Mouse (Mus musculus): ENCODE measurements around the gene Pip5k1b. TPM values are rescaled to one million over a fixed set of nuclear protein-coding genes. Genes with fewer than 3 reads are reported as not detected.

The Pip5k1b gene
- polyA plus RNA-seq, 1 experiment from 2014 or later = 1.6 TPM

- no peak for DNase-seq (ENCODE audit: low spot score)
These were observed 211.2 kb downstream of the Pip5k1b start for GRCm38 (mm10) chr19:24344501-24344900.

GRCm38 (mm10) chr19:24342786-24343185 is 212.9 kb downstream of the Pip5k1b start:
- no peak overlapping the region for H3K27ac ChIP-seq (replicated peaks; ENCODE audit: low read depth, low read length)
- 86% methylated on average over 5 of the region's 5 CpGs for WGBS
- no peaks in the 10 kb centered on the region for H3K36me3 ChIP-seq (replicated peaks; ENCODE audit: control insufficient read depth, insufficient read depth, low read depth, low read length)
- H3K9me3 ChIP-seq (replicated peaks; ENCODE audit: control insufficient read depth, low read length) = no peaks in the 10 kb centered on the region
- H3K4me2 ChIP-seq (ENCODE audit: low read depth, low read length) = no peak overlapping the region
- no peaks in the 10 kb centered on the region for H3K4me1 ChIP-seq (ENCODE audit: control insufficient read depth, insufficient read depth, low read length)
- no peak overlapping the region for H3K4me3 ChIP-seq (ENCODE audit: low read depth, low read length)
- no peak for DNase-seq (ENCODE audit: low spot score)
- ATAC-seq (replicated peaks; ENCODE audit: insufficient number of reproducible peaks, low FRiP score, low TSS enrichment, low read depth) = no peak
- no peak overlapping the region for H3K9ac ChIP-seq (replicated peaks; ENCODE audit: low read length)
- H3K27me3 ChIP-seq (ENCODE audit: control insufficient read depth, insufficient read depth, low read length) = no peaks in the 10 kb centered on the region

More at GRCm38 (mm10) chr19:24344501-24344900, 211.2 kb downstream of the Pip5k1b start:
- H3K4me2 ChIP-seq (ENCODE audit: low read depth, low read length) = no peak overlapping the region
- no peak overlapping the region for H3K27ac ChIP-seq (replicated peaks; ENCODE audit: low read depth, low read length)
- no peaks in the 10 kb centered on the region for H3K4me1 ChIP-seq (ENCODE audit: control insufficient read depth, insufficient read depth, low read length)
- H3K36me3 ChIP-seq (replicated peaks; ENCODE audit: control insufficient read depth, insufficient read depth, low read depth, low read length) = no peaks in the 10 kb centered on the region
- ATAC-seq (replicated peaks; ENCODE audit: insufficient number of reproducible peaks, low FRiP score, low TSS enrichment, low read depth) = no peak
- H3K4me3 ChIP-seq (ENCODE audit: low read depth, low read length) = no peak overlapping the region
- H3K9ac ChIP-seq (replicated peaks; ENCODE audit: low read length) = no peak overlapping the region
- H3K27me3 ChIP-seq (ENCODE audit: control insufficient read depth, insufficient read depth, low read length) = no peaks in the 10 kb centered on the region
- 88% methylated on average over 8 of the region's 8 CpGs for WGBS
- H3K9me3 ChIP-seq (replicated peaks; ENCODE audit: control insufficient read depth, low read length) = no peaks in the 10 kb centered on the region

- DNase-seq (ENCODE audit: low spot score) (no peak), ATAC-seq (replicated peaks; ENCODE audit: insufficient number of reproducible peaks, low FRiP score, low TSS enrichment, low read depth) (no peak)
- no peaks in the 10 kb centered on the region for H3K9me3 ChIP-seq (replicated peaks; ENCODE audit: control insufficient read depth, low read length)
- H3K4me3 ChIP-seq (ENCODE audit: low read depth, low read length) = no peak overlapping the region
- H3K4me1 ChIP-seq (ENCODE audit: control insufficient read depth, insufficient read depth, low read length) = no peaks in the 10 kb centered on the region
- H3K27me3 ChIP-seq (ENCODE audit: control insufficient read depth, insufficient read depth, low read length) = no peaks in the 10 kb centered on the region
- no peak overlapping the region for H3K4me2 ChIP-seq (ENCODE audit: low read depth, low read length)
- no peak overlapping the region for H3K9ac ChIP-seq (replicated peaks; ENCODE audit: low read length)
- 69% methylated on average over 12 of the region's 12 CpGs for WGBS
- H3K27ac ChIP-seq (replicated peaks; ENCODE audit: low read depth, low read length) = no peak overlapping the region
- H3K36me3 ChIP-seq (replicated peaks; ENCODE audit: control insufficient read depth, insufficient read depth, low read depth, low read length) = no peaks in the 10 kb centered on the region
These were observed 219.1 kb downstream of the Pip5k1b start for GRCm38 (mm10) chr19:24336370-24337076.

DNA sequence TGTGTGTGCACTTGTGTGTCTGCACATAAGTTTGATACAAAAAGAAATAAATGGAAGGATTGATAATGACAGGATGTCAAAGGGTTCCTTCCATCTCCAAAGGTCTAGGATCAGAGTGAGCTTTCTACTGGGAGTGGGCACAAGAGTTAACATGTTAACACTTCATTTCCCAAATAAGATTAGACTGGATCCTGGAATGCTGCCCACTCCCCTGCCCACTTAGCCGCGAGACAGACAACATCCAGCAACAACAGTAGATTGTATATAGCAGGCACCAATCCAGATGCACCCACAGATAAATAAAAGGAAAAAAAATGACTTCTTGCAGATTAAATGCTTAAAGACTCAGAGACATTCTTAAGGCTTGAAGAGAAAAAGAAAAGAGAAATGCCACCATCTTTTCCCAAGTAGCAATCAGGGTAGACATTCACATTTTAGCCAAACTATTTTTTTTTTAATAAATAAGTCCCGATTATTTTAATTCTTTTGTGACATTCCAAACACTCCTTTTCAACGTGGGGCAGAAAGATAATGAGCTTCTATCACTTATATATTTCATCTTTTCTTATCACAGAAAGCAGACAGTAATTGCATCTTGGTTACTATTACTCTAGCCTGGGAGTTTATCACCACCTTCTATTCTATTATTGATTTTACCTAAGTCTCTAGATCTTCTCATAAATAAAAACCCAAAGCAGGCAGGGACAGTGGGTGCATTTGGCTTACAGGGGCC is 219.9 kb downstream of the Pip5k1b start:
- no peaks in the 10 kb centered on the region for H3K36me3 ChIP-seq (replicated peaks; ENCODE audit: control insufficient read depth, insufficient read depth, low read depth, low read length)
- no peaks in the 10 kb centered on the region for H3K4me1 ChIP-seq (ENCODE audit: control insufficient read depth, insufficient read depth, low read length)
- H3K9me3 ChIP-seq (replicated peaks; ENCODE audit: control insufficient read depth, low read length) = no peaks in the 10 kb centered on the region
- no peak overlapping the region for H3K4me2 ChIP-seq (ENCODE audit: low read depth, low read length)
- ATAC-seq (replicated peaks; ENCODE audit: insufficient number of reproducible peaks, low FRiP score, low TSS enrichment, low read depth) = no peak
- no peak for DNase-seq (ENCODE audit: low spot score)
- H3K4me3 ChIP-seq (ENCODE audit: low read depth, low read length) = no peak overlapping the region
- H3K27ac ChIP-seq (replicated peaks; ENCODE audit: low read depth, low read length) = no peak overlapping the region
- 82% methylated on average over 4 of the region's 4 CpGs for WGBS
- H3K9ac ChIP-seq (replicated peaks; ENCODE audit: low read length) = no peak overlapping the region
- no peaks in the 10 kb centered on the region for H3K27me3 ChIP-seq (ENCODE audit: control insufficient read depth, insufficient read depth, low read length)

DNA sequence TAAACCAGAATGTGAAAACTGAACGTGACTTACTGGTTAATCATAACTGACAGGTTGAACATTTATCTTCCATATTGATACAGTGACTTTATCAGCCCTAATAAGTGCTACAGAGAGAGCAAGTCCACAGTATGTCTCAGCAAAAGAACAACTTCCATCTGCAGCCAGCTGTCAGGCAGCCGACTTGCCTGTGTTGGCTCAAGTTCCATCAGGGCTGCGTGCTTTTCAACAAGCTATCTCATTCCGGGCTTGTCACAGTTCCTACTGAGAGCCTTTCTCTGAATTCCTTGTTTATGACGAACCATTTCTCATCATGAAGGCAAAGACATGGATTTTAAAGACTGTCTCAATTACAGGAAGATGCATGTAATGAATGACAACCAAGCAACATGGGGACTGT is 222.7 kb downstream of the Pip5k1b start:
- no peaks in the 10 kb centered on the region for H3K36me3 ChIP-seq (replicated peaks; ENCODE audit: control insufficient read depth, insufficient read depth, low read depth, low read length)
- no peaks in the 10 kb centered on the region for H3K27me3 ChIP-seq (ENCODE audit: control insufficient read depth, insufficient read depth, low read length)
- H3K27ac ChIP-seq (replicated peaks; ENCODE audit: low read depth, low read length) = no peak overlapping the region
- no peak overlapping the region for H3K4me3 ChIP-seq (ENCODE audit: low read depth, low read length)
- H3K4me1 ChIP-seq (ENCODE audit: control insufficient read depth, insufficient read depth, low read length) = no peaks in the 10 kb centered on the region
- no peak for ATAC-seq (replicated peaks; ENCODE audit: insufficient number of reproducible peaks, low FRiP score, low TSS enrichment, low read depth)
- whole genome bisulfite sequencing = 66% methylated on average over 5 of the region's 5 CpGs
- no peaks in the 10 kb centered on the region for H3K9me3 ChIP-seq (replicated peaks; ENCODE audit: control insufficient read depth, low read length)
- no peak overlapping the region for H3K4me2 ChIP-seq (ENCODE audit: low read depth, low read length)
- no peak overlapping the region for H3K9ac ChIP-seq (replicated peaks; ENCODE audit: low read length)
- no peak for DNase-seq (ENCODE audit: low spot score)

GRCm38 (mm10) chr19:24331274-24331673 is 224.4 kb downstream of the Pip5k1b start:
- no peak overlapping the region for H3K9ac ChIP-seq (replicated peaks; ENCODE audit: low read length)
- ATAC-seq (replicated peaks; ENCODE audit: insufficient number of reproducible peaks, low FRiP score, low TSS enrichment, low read depth) (no peak), DNase-seq (ENCODE audit: low spot score) (no peak)
- no peaks in the 10 kb centered on the region for H3K4me1 ChIP-seq (ENCODE audit: control insufficient read depth, insufficient read depth, low read length)
- H3K27me3 ChIP-seq (ENCODE audit: control insufficient read depth, insufficient read depth, low read length) = no peaks in the 10 kb centered on the region
- no peak overlapping the region for H3K4me2 ChIP-seq (ENCODE audit: low read depth, low read length)
- H3K36me3 ChIP-seq (replicated peaks; ENCODE audit: control insufficient read depth, insufficient read depth, low read depth, low read length) = no peaks in the 10 kb centered on the region
- WGBS = 89% methylated on average over 2 of the region's 2 CpGs
- H3K27ac ChIP-seq (replicated peaks; ENCODE audit: low read depth, low read length) = no peak overlapping the region
- no peaks in the 10 kb centered on the region for H3K9me3 ChIP-seq (replicated peaks; ENCODE audit: control insufficient read depth, low read length)
- no peak overlapping the region for H3K4me3 ChIP-seq (ENCODE audit: low read depth, low read length)

GRCm38 (mm10) chr19:24330366-24330765 is 225.3 kb downstream of the Pip5k1b start:
- no peaks in the 10 kb centered on the region for H3K27me3 ChIP-seq (ENCODE audit: control insufficient read depth, insufficient read depth, low read length)
- H3K4me3 ChIP-seq (ENCODE audit: low read depth, low read length) = no peak overlapping the region
- no peak overlapping the region for H3K4me2 ChIP-seq (ENCODE audit: low read depth, low read length)
- no peak for DNase-seq (ENCODE audit: low spot score)
- no peaks in the 10 kb centered on the region for H3K9me3 ChIP-seq (replicated peaks; ENCODE audit: control insufficient read depth, low read length)
- H3K36me3 ChIP-seq (replicated peaks; ENCODE audit: control insufficient read depth, insufficient read depth, low read depth, low read length) = no peaks in the 10 kb centered on the region
- no peaks in the 10 kb centered on the region for H3K4me1 ChIP-seq (ENCODE audit: control insufficient read depth, insufficient read depth, low read length)
- ATAC-seq (replicated peaks; ENCODE audit: insufficient number of reproducible peaks, low FRiP score, low TSS enrichment, low read depth) = no peak
- H3K9ac ChIP-seq (replicated peaks; ENCODE audit: low read length) = no peak overlapping the region
- 72% methylated on average over 2 of the region's 2 CpGs for WGBS
- H3K27ac ChIP-seq (replicated peaks; ENCODE audit: low read depth, low read length) = no peak overlapping the region

DNA sequence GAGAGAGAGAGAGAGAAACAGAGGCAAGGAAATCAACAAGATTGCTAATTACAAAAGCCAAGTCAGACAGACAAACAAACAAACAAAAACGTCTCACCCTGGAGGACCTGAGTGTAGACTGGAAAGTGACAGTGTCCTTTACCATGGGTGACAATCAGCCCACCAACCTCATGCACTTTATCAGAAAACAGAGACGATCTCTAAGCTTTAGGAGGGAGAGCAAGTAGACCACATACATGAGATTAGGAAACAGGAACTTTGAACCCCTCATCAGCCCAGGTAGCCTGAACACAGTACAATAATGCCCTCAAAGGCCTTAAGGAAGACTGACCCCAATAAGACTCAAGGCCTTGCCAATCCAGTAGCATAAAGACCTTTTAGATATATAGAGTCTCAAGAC is 227.8 kb downstream of the Pip5k1b start:
- Histone ChIP-seq H3K27ac (replicated peaks; ENCODE audit: low read depth, low read length) (no peak overlapping the region), H3K36me3 (replicated peaks; ENCODE audit: control insufficient read depth, insufficient read depth, low read depth, low read length) (no peaks in the 10 kb centered on the region), H3K4me1 (ENCODE audit: control insufficient read depth, insufficient read depth, low read length) (no peaks in the 10 kb centered on the region; the same call in none of the 2 replicates), H3K4me3 (ENCODE audit: low read depth, low read length) (no peak overlapping the region), H3K9ac (replicated peaks; ENCODE audit: low read length) (no peak overlapping the region), H3K27me3 (ENCODE audit: control insufficient read depth, insufficient read depth, low read length) (no peaks in the 10 kb centered on the region), H3K9me3 (replicated peaks; ENCODE audit: control insufficient read depth, low read length) (no peaks in the 10 kb centered on the region), H3K4me2 (ENCODE audit: low read depth, low read length) (no peak overlapping the region)
- 60% methylated on average over 2 of the region's 2 CpGs for WGBS
- ATAC-seq (replicated peaks; ENCODE audit: insufficient number of reproducible peaks, low FRiP score, low TSS enrichment, low read depth) = no peak
- no peak for DNase-seq (ENCODE audit: low spot score)

All from embryonic facial prominence, embryonic 11.5 days (tissue).